In the genomic region with DNA sequence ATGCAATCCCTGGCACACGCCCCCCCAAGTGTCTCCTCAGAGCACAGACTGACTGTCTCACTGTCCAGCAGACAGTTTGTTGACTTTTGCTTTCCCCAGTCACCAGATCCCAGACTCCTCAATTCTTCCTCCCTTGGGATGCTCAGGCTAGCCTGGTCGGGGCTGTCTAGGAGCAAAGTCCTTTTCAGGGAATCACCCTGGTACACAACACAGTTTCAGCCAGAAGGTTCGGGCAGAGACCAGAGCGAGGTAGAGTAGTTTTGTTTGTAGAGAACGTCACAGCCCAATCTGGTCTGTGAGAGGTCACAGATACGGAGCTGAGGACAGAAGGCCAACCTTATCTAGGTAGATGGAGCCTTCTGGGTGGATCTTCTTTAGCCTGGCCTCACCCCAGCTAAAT, we compare ENCODE assay signal across 31 mouse cellular contexts. TPM values are rescaled to one million over a fixed set of nuclear protein-coding genes. Genes with fewer than 3 reads are reported as not detected.
DNase-seq lines count a peak whose midpoint lies in the region; ATAC-seq and TF ChIP-seq lines count a peak whose summit lies in the region.
"Had no signal": no experiment of that assay in that cellular context is flagged by ENCODE, and none has a peak within 500 bp of the region (broad histone marks: within the 10 kb centered on the region; RNA-seq: fewer than 3 reads in every experiment).

No protein-coding gene starts in this region.

- TF ChIP-seq POLR2A in liver, adult 2 months (IDR thresholded peaks at IDR 0.05; ENCODE audit: extremely low read depth, insufficient read depth, low read length), result no peak

- H3K27me3 ChIP-seq in liver, adult 2 months (ENCODE audit: control insufficient read depth, insufficient read depth, low read length), result no peaks in the 10 kb centered on the region
- H3K27me3 ChIP-seq in liver, embryonic 11.5 days (replicated peaks; ENCODE audit: control insufficient read depth, insufficient read depth, low read length), result peaks cover 29% of the 10 kb centered on the region
- peaks cover 28% of the 10 kb centered on the region for H3K27me3 ChIP-seq in liver, embryonic 13.5 days
- H3K27me3 ChIP-seq in liver, postnatal 0 days (ENCODE audit: insufficient read depth, low read length), result no peaks in the 10 kb centered on the region
- H3K27me3 ChIP-seq in intestine, postnatal 0 days (replicated peaks; ENCODE audit: control insufficient read depth, insufficient read depth, low read length), result no peaks in the 10 kb centered on the region

- H3K27ac ChIP-seq in liver, adult 2 months (replicated peaks; ENCODE audit: insufficient read depth, low read depth, low read length), result no peak overlapping the region
- no peak overlapping the region for H3K27ac ChIP-seq in liver, embryonic 11.5 days (ENCODE audit: low read depth, low read length)
- H3K27ac ChIP-seq in liver, embryonic 13.5 days, result no peak overlapping the region
- no peak overlapping the region for H3K27ac ChIP-seq in liver, postnatal 0 days (ENCODE audit: low read depth)
- no peak overlapping the region for H3K27ac ChIP-seq in intestine, postnatal 0 days (ENCODE audit: low read depth, low read length)
- H3K27ac ChIP-seq: embryonic facial prominence, embryonic 15.5 days; forebrain, embryonic 13.5 days; hindbrain, embryonic 12.5 days; layer of hippocampus, adult 2 months; midbrain, embryonic 15.5 days; neural tube, embryonic 15.5 days had no signal

- peak; percentile 68 for DNase-seq in liver, adult 2 months (ENCODE audit: extremely low read depth, low read depth, low spot score)
- DNase-seq in liver, embryonic 11.5 days (ENCODE audit: low spot score), result no peak
- DNase-seq in liver, embryonic 13.5 days, result no peak
- no peak for DNase-seq in liver, postnatal 0 days
- DNase-seq in layer of hippocampus, adult 18-20 months (ENCODE audit: low spot score in 2 of 2), result no peak
- DNase-seq: adrenal gland, postnatal 25 days; B cell, adult 2 months; cerebellum, adult 11-12 months; cerebellum, adult 9-11 months; gastrocnemius, postnatal 36 days; heart, adult 18-20 months; heart, postnatal 36 days; kidney, postnatal 14 days; lung, embryonic 14.5 days; lung, postnatal 14 days; retina, postnatal 1 day; right cerebral cortex, postnatal 25 days; spleen, adult 18-20 months; thymus, adult 2 months; thymus, postnatal 4 days had no signal

- TF ChIP-seq EP300 in liver, postnatal 0 days (IDR thresholded peaks at IDR 0.05; ENCODE audit: low read depth), result no peak

- H3K4me1 ChIP-seq in liver, adult 2 months (ENCODE audit: control insufficient read depth, insufficient read depth, low read length), result no peaks in the 10 kb centered on the region
- H3K4me1 ChIP-seq in liver, embryonic 11.5 days (replicated peaks; ENCODE audit: control insufficient read depth, insufficient read depth, low read length), result peaks cover 16% of the 10 kb centered on the region
- peaks cover 19% of the 10 kb centered on the region for H3K4me1 ChIP-seq in liver, embryonic 13.5 days (replicated peaks)
- peaks cover 14% of the 10 kb centered on the region for H3K4me1 ChIP-seq in liver, postnatal 0 days (ENCODE audit: insufficient read depth)
- no peaks in the 10 kb centered on the region; the same call in 1 of the 2 replicates for H3K4me1 ChIP-seq in intestine, postnatal 0 days (replicated peaks; ENCODE audit: control insufficient read depth, insufficient read depth, low read length)

- no peak overlapping the region for H3K4me2 ChIP-seq in liver, embryonic 11.5 days
- no peak overlapping the region for H3K4me2 ChIP-seq in liver, embryonic 13.5 days
- H3K4me2 ChIP-seq in liver, postnatal 0 days (ENCODE audit: low read depth, low read length), result no peak overlapping the region
- H3K4me2 ChIP-seq in intestine, postnatal 0 days (replicated peaks; ENCODE audit: low read depth), result no peak overlapping the region
- H3K4me2 ChIP-seq: embryonic facial prominence, embryonic 15.5 days; forebrain, embryonic 13.5 days; heart, embryonic 11.5 days; hindbrain, embryonic 12.5 days; lung, embryonic 14.5 days; midbrain, embryonic 15.5 days; neural tube, embryonic 15.5 days had no signal

- H3K79me2 ChIP-seq in liver, adult 2 months (ENCODE audit: control insufficient read depth, insufficient read depth, low read length), result no peaks in the 10 kb centered on the region

- H3K9me3 ChIP-seq in liver, embryonic 11.5 days (ENCODE audit: control insufficient read depth, low read length), result no peaks in the 10 kb centered on the region
- H3K9me3 ChIP-seq in liver, embryonic 13.5 days (replicated peaks), result no peaks in the 10 kb centered on the region
- H3K9me3 ChIP-seq in liver, postnatal 0 days (ENCODE audit: low read length), result no peaks in the 10 kb centered on the region
- no peaks in the 10 kb centered on the region for H3K9me3 ChIP-seq in intestine, postnatal 0 days (ENCODE audit: control insufficient read depth)
- H3K9me3 ChIP-seq: embryonic facial prominence, embryonic 15.5 days; forebrain, embryonic 13.5 days; hindbrain, embryonic 12.5 days; midbrain, embryonic 15.5 days; neural tube, embryonic 15.5 days had no signal

- no peak overlapping the region for H3K4me3 ChIP-seq in liver, adult 2 months (ENCODE audit: insufficient read depth, low read depth, low read length)
- H3K4me3 ChIP-seq in liver, embryonic 11.5 days (ENCODE audit: low read depth, low read length), result no peak overlapping the region
- no peak overlapping the region for H3K4me3 ChIP-seq in liver, embryonic 13.5 days (replicated peaks)
- H3K4me3 ChIP-seq in liver, postnatal 0 days (ENCODE audit: low read depth, low read length), result no peak overlapping the region
- H3K4me3 ChIP-seq in intestine, postnatal 0 days (ENCODE audit: low read depth, low read length), result no peak overlapping the region
- H3K4me3 ChIP-seq: forebrain, embryonic 13.5 days; hindbrain, embryonic 12.5 days; layer of hippocampus, adult 2 months; midbrain, embryonic 15.5 days; neural tube, embryonic 15.5 days had no signal

- no peak overlapping the region for H3K9ac ChIP-seq in liver, adult 2 months (ENCODE audit: low read depth, low read length)
- H3K9ac ChIP-seq in liver, embryonic 11.5 days (ENCODE audit: low read depth, low read length), result no peak overlapping the region
- H3K9ac ChIP-seq in liver, embryonic 13.5 days, result no peak overlapping the region
- no peak overlapping the region for H3K9ac ChIP-seq in liver, postnatal 0 days (replicated peaks)
- no peak overlapping the region for H3K9ac ChIP-seq in intestine, postnatal 0 days (ENCODE audit: low read depth, low read length)
- H3K9ac ChIP-seq: embryonic facial prominence, embryonic 15.5 days; forebrain, embryonic 13.5 days; hindbrain, embryonic 12.5 days; lung, embryonic 14.5 days; midbrain, embryonic 15.5 days; neural tube, embryonic 15.5 days had no signal

- ATAC-seq in liver, embryonic 11.5 days (replicated peaks; ENCODE audit: low FRiP score), result no peak; the same call in 1 of the 2 replicates
- ATAC-seq in liver, embryonic 13.5 days (ENCODE audit: low read depth), result peak; percentile 28
- ATAC-seq in liver, postnatal 0 days, result peak; percentile 68
- ATAC-seq in intestine, postnatal 0 days, result no peak
- ATAC-seq: forebrain, embryonic 13.5 days; intestine, embryonic 16.5 days; midbrain, embryonic 15.5 days had no signal

- 31% methylated on average over 6 of the region's 6 CpGs for WGBS in liver, adult 2 months
- WGBS in liver, embryonic 11.5 days, result 52% methylated on average over 6 of the region's 6 CpGs
- 39% methylated on average over 6 of the region's 6 CpGs for WGBS in liver, embryonic 13.5 days (ENCODE audit: insufficient replicate concordance)
- WGBS in liver, postnatal 0 days (ENCODE audit: insufficient replicate concordance), result 46% methylated on average over 6 of the region's 6 CpGs
- 32% methylated on average over 6 of the region's 6 CpGs for WGBS in intestine, postnatal 0 days

- no peak for TF ChIP-seq CTCF in liver, adult 2 months (IDR thresholded peaks at IDR 0.05; ENCODE audit: low read depth, low read length)
- no peak for TF ChIP-seq CTCF in liver, postnatal 0 days (IDR thresholded peaks at IDR 0.05; ENCODE audit: low read depth)
- no peak for TF ChIP-seq CTCF in intestine, postnatal 0 days (IDR thresholded peaks at IDR 0.05; ENCODE audit: low read depth)

- peaks cover 31% of the 10 kb centered on the region for H3K36me3 ChIP-seq in liver, adult 2 months (ENCODE audit: control insufficient read depth, insufficient read depth, low read length)
- no peaks in the 10 kb centered on the region for H3K36me3 ChIP-seq in liver, embryonic 11.5 days (ENCODE audit: control insufficient read depth, insufficient read depth, low read length)
- 0 out of 2 replicates have a peak, but pooled peaks cover 5% of the 10 kb centered on the region for H3K36me3 ChIP-seq in liver, embryonic 13.5 days
- H3K36me3 ChIP-seq in liver, postnatal 0 days (replicated peaks; ENCODE audit: insufficient read depth, low read length), result 0 out of 2 replicates have a peak, but pooled peaks cover 2% of the 10 kb centered on the region
- H3K36me3 ChIP-seq in intestine, postnatal 0 days (ENCODE audit: control insufficient read depth, insufficient read depth), result peaks cover 12% of the 10 kb centered on the region; the same call in 1 of the 2 replicates
- H3K36me3 ChIP-seq: hindbrain, embryonic 12.5 days; midbrain, embryonic 15.5 days; neural tube, embryonic 15.5 days had no signal

RNA-seq across cellular contexts. Expression of a gene that starts 1.7 kb away (rescaled TPM):
- total RNA-seq in liver, adult 2 months (2014; rRNA removed), result not detected in 2 replicates
- not detected in 2 replicates for polyA plus RNA-seq in liver, adult 2 months (2012; rRNA removed)
- 0.16 and 0.25 TPM in 2 replicates for polyA plus RNA-seq in liver, embryonic 11.5 days (2014; fragmentation: Nextera tagmentation; extraction: Ambion mirVana)
- polyA plus RNA-seq in liver, embryonic 13.5 days (2015; fragmentation: Nextera tagmentation; extraction: Ambion mirVana), result 0.13 TPM in 1 of 2 replicates, not detected in the other
- 0.14 TPM in 2 replicates for polyA plus RNA-seq in liver, postnatal 0 days (2015; fragmentation: Nextera tagmentation; extraction: Ambion mirVana)
- 1.9 and 3.3 TPM in 2 replicates for polyA plus RNA-seq in intestine, postnatal 0 days (2015; fragmentation: Nextera tagmentation; extraction: Ambion mirVana)
- total RNA-seq in layer of hippocampus, adult 18-20 months (2021), result under 1 TPM; 0.30 to 0.58 TPM
- total RNA-seq: adrenal gland, adult 18-20 months; adrenal gland, postnatal 25 days had no signal
- polyA plus RNA-seq: heart, embryonic 11.5 days; kidney, embryonic 14.5 days had no signal

RNA-seq across cellular contexts. Expression of a gene that starts 17.5 kb away (rescaled TPM):
- total RNA-seq in liver, adult 2 months (2014; rRNA removed), result 2.1 and 2.6 TPM in 2 replicates
- polyA plus RNA-seq in liver, adult 2 months (2012; rRNA removed), result 5.7 and 8.0 TPM in 2 replicates
- polyA plus RNA-seq in liver, embryonic 11.5 days (2014; fragmentation: Nextera tagmentation; extraction: Ambion mirVana), result 3.9 and 4.1 TPM in 2 replicates
- polyA plus RNA-seq in liver, embryonic 13.5 days (2015; fragmentation: Nextera tagmentation; extraction: Ambion mirVana), result 1.6 and 2.5 TPM in 2 replicates
- 1.7 and 1.9 TPM in 2 replicates for polyA plus RNA-seq in liver, postnatal 0 days (2015; fragmentation: Nextera tagmentation; extraction: Ambion mirVana)
- 1.2 and 1.8 TPM in 2 replicates for polyA plus RNA-seq in intestine, postnatal 0 days (2015; fragmentation: Nextera tagmentation; extraction: Ambion mirVana)
- total RNA-seq in layer of hippocampus, adult 18-20 months (2021), result 1 to 10 TPM; 8.9 to 9.7 TPM

RNA-seq across cellular contexts. Expression of a gene that starts 35.1 kb away (rescaled TPM):
- 42.4 and 43.4 TPM in 2 replicates for total RNA-seq in liver, adult 2 months (2014; rRNA removed)
- 81.9 and 97.8 TPM in 2 replicates for polyA plus RNA-seq in liver, adult 2 months (2012; rRNA removed)
- polyA plus RNA-seq in liver, embryonic 11.5 days (2014; fragmentation: Nextera tagmentation; extraction: Ambion mirVana), result 2.6 and 3.1 TPM in 2 replicates
- polyA plus RNA-seq in liver, embryonic 13.5 days (2015; fragmentation: Nextera tagmentation; extraction: Ambion mirVana), result 1.1 and 1.3 TPM in 2 replicates
- 4.2 and 4.4 TPM in 2 replicates for polyA plus RNA-seq in liver, postnatal 0 days (2015; fragmentation: Nextera tagmentation; extraction: Ambion mirVana)
- polyA plus RNA-seq in intestine, postnatal 0 days (2015; fragmentation: Nextera tagmentation; extraction: Ambion mirVana), result 6.3 and 6.7 TPM in 2 replicates
- total RNA-seq in layer of hippocampus, adult 18-20 months (2021), result 10 to 100 TPM; 17.2 to 19.2 TPM

RNA-seq across cellular contexts. Expression of a gene that starts 45.0 kb away (rescaled TPM):
- 0.09 TPM in 1 of 2 replicates, not detected in the other for total RNA-seq in liver, adult 2 months (2014; rRNA removed)
- 0.02 and 0.04 TPM in 2 replicates for polyA plus RNA-seq in liver, adult 2 months (2012; rRNA removed)
- 0.84 and 1.1 TPM in 2 replicates for polyA plus RNA-seq in liver, embryonic 11.5 days (2014; fragmentation: Nextera tagmentation; extraction: Ambion mirVana)
- 0.05 and 0.19 TPM in 2 replicates for polyA plus RNA-seq in liver, embryonic 13.5 days (2015; fragmentation: Nextera tagmentation; extraction: Ambion mirVana)
- 0.13 TPM in 1 of 2 replicates, not detected in the other for polyA plus RNA-seq in liver, postnatal 0 days (2015; fragmentation: Nextera tagmentation; extraction: Ambion mirVana)
- 0.94 and 1.7 TPM in 2 replicates for polyA plus RNA-seq in intestine, postnatal 0 days (2015; fragmentation: Nextera tagmentation; extraction: Ambion mirVana)
- 1 to 10 TPM; 2.1 to 3.7 TPM for total RNA-seq in layer of hippocampus, adult 18-20 months (2021)
- total RNA-seq: gastrocnemius, postnatal 36 days had no signal

Comparison
In these comparisons a context has a peak if more than half of its experiments do, and no peak if none do; other contexts are left out.
1. ATAC-seq: peak in liver, embryonic 13.5 days (single experiment) and liver, postnatal 0 days (single experiment); none in liver, embryonic 11.5 days (single experiment) and intestine, postnatal 0 days (single experiment).
2. RNA of a gene that starts 35.1 kb away (polyA plus RNA-seq): 81.9 to 97.8 TPM in liver, adult 2 months; 6.3 to 6.7 TPM in intestine, postnatal 0 days, 4.2 to 4.4 TPM in liver, postnatal 0 days, 2.6 to 3.1 TPM in liver, embryonic 11.5 days and 1.1 to 1.3 TPM in liver, embryonic 13.5 days; every median in the first group is over 10 times any median in the second.